Mouse (Mus musculus) hindbrain, embryonic 15.5 days (tissue): ENCODE measurements around the gene Gtf2e1. TPM values are rescaled to one million over a fixed set of nuclear protein-coding genes. Genes with fewer than 3 reads are reported as not detected.

Experiments
- ATAC-seq: fragments of 200-750 bp; cut with Nextera tagmentation; 2 replicates; pipeline ENCODE4 v1.8.0; 2017; ENCODE audit warnings: low read depth, moderate number of reproducible peaks, moderate TSS enrichment; ENCODE audit not compliant: low FRiP score
- H3K27ac ChIP-seq: fragments of 300-500 bp; sonication (generic); replicated peaks from 2 replicates; pipeline ENCODE4 v1.5.1; 2015; ENCODE audit warnings: mild to moderate bottlenecking, inconsistent platforms
- H3K27me3 ChIP-seq: fragments of 300-500 bp; sonication (generic); 2 replicates; pipeline ENCODE4 v1.6.1; 2015; ENCODE audit warnings: control low read depth, inconsistent platforms
- H3K36me3 ChIP-seq: fragments of 300-500 bp; sonication (generic); 2 replicates; pipeline ENCODE4 v1.6.1; 2015; ENCODE audit warnings: control low read depth, inconsistent platforms
- H3K4me1 ChIP-seq: fragments of 300-500 bp; sonication (generic); replicated peaks from 2 replicates; pipeline ENCODE4 v1.6.1; 2015; ENCODE audit warnings: control low read depth, inconsistent platforms
- H3K4me2 ChIP-seq: fragments of 300-500 bp; sonication (generic); 2 replicates; pipeline ENCODE4 v1.6.1; 2015; ENCODE audit warnings: moderate library complexity, mild to moderate bottlenecking, inconsistent platforms
- H3K4me3 ChIP-seq: fragments of 300-500 bp; sonication (generic); 2 replicates; pipeline ENCODE4 v1.5.1; 2015; ENCODE audit warnings: mild to moderate bottlenecking, inconsistent platforms
- H3K9ac ChIP-seq: fragments of 300-500 bp; sonication (generic); 2 replicates; pipeline ENCODE4 v1.6.1; 2015; ENCODE audit warnings: inconsistent platforms
- H3K9me3 ChIP-seq: fragments of 300-500 bp; sonication (generic); 2 replicates; pipeline ENCODE4 v1.6.1; 2016; ENCODE audit warnings: control low read depth, inconsistent platforms
- WGBS: fragments of 180-500 bp; shearing (Covaris S2); methylation state at CpG from one replicate; pipeline ENCODE4 v1.1.7; 2015; 5-methylcytosine and 5-hydroxymethylcytosine counted together
- polyA plus RNA-seq: library from polyadenylated mRNA; unstranded; fragments of >200 nt; fragmentation: Nextera tagmentation; extraction: Ambion mirVana; gene quantifications from 2 replicates; pipeline ENCODE4 v1.2.1, GENCODE M21; 2015

The Gtf2e1 gene
- polyA plus RNA-seq, 1 experiment from 2014 or later = 28.7 TPM

GRCm38 (mm10) chr16:37572117-37572754 is 32.6 kb upstream of the Gtf2e1 start:
- no peak for ATAC-seq
- WGBS = 91% methylated on average over 12 of the region's 12 CpGs
- Histone ChIP-seq H3K27me3 (no peaks in the 10 kb centered on the region), H3K9ac (no peak overlapping the region), H3K9me3 (no peaks in the 10 kb centered on the region), H3K4me1 (no peaks in the 10 kb centered on the region), H3K4me2 (no peak overlapping the region), H3K36me3 (peaks cover 5% of the 10 kb centered on the region; the same call in 1 of the 2 replicates), H3K4me3 (no peak overlapping the region), H3K27ac (no peak overlapping the region)

GRCm38 (mm10) chr16:37571554-37571953 is 32.0 kb upstream of the Gtf2e1 start:
- Histone ChIP-seq H3K4me1 (no peaks in the 10 kb centered on the region), H3K4me2 (no peak overlapping the region), H3K9me3 (no peaks in the 10 kb centered on the region), H3K36me3 (peaks cover 5% of the 10 kb centered on the region; the same call in 1 of the 2 replicates), H3K27ac (no peak overlapping the region), H3K27me3 (no peaks in the 10 kb centered on the region), H3K4me3 (no peak overlapping the region), H3K9ac (no peak overlapping the region)
- no peak for ATAC-seq
- 75% methylated on average over 3 of the region's 3 CpGs for WGBS

GRCm38 (mm10) chr16:37567113-37568050 is 27.8 kb upstream of the Gtf2e1 start:
- H3K27ac ChIP-seq = no peak overlapping the region
- WGBS = 82% methylated on average over 12 of the region's 12 CpGs
- H3K9me3 ChIP-seq = no peaks in the 10 kb centered on the region
- H3K4me2 ChIP-seq = no peak overlapping the region
- no peaks in the 10 kb centered on the region; the same call in 1 of the 2 replicates for H3K36me3 ChIP-seq
- H3K27me3 ChIP-seq = no peaks in the 10 kb centered on the region
- no peak for ATAC-seq
- no peaks in the 10 kb centered on the region for H3K4me1 ChIP-seq
- no peak overlapping the region for H3K9ac ChIP-seq
- no peak overlapping the region for H3K4me3 ChIP-seq

- WGBS = 71% methylated on average over 6 of the region's 6 CpGs
- Histone ChIP-seq H3K9ac (no peak overlapping the region), H3K27me3 (no peaks in the 10 kb centered on the region), H3K4me3 (no peak overlapping the region), H3K4me1 (no peaks in the 10 kb centered on the region), H3K4me2 (no peak overlapping the region), H3K9me3 (no peaks in the 10 kb centered on the region), H3K36me3 (no peaks in the 10 kb centered on the region), H3K27ac (no peak overlapping the region)
- ATAC-seq = no peak
These were observed 26.5 kb upstream of the Gtf2e1 start for GRCm38 (mm10) chr16:37566107-37566506.

- no peak overlapping the region for H3K4me3 ChIP-seq
- H3K4me1 ChIP-seq = no peaks in the 10 kb centered on the region
- no peaks in the 10 kb centered on the region for H3K9me3 ChIP-seq
- H3K9ac ChIP-seq = no peak overlapping the region
- H3K27ac ChIP-seq = no peak overlapping the region
- no peaks in the 10 kb centered on the region for H3K36me3 ChIP-seq
- 87% methylated on average over 1 of the region's 1 CpGs for WGBS
- H3K27me3 ChIP-seq = no peaks in the 10 kb centered on the region
- ATAC-seq = no peak
- no peak overlapping the region for H3K4me2 ChIP-seq
These were observed 25.5 kb upstream of the Gtf2e1 start for GRCm38 (mm10) chr16:37565117-37565516.

GRCm38 (mm10) chr16:37562961-37563360 is 23.4 kb upstream of the Gtf2e1 start:
- H3K9me3 ChIP-seq = no peaks in the 10 kb centered on the region
- no peak overlapping the region for H3K4me2 ChIP-seq
- 81% methylated on average over 5 of the region's 5 CpGs for WGBS
- no peak overlapping the region for H3K27ac ChIP-seq
- H3K9ac ChIP-seq = no peak overlapping the region
- ATAC-seq = no peak
- no peaks in the 10 kb centered on the region for H3K4me1 ChIP-seq
- H3K27me3 ChIP-seq = no peaks in the 10 kb centered on the region
- peaks cover 8% of the 10 kb centered on the region; the same call in 1 of the 2 replicates for H3K36me3 ChIP-seq
- H3K4me3 ChIP-seq = no peak overlapping the region

- Histone ChIP-seq H3K4me1 (no peaks in the 10 kb centered on the region), H3K4me3 (no peak overlapping the region), H3K27ac (no peak overlapping the region), H3K9me3 (no peaks in the 10 kb centered on the region), H3K9ac (no peak overlapping the region), H3K27me3 (no peaks in the 10 kb centered on the region), H3K4me2 (no peak overlapping the region), H3K36me3 (peaks cover 13% of the 10 kb centered on the region)
- ATAC-seq = no peak
- WGBS = 65% methylated on average over 6 of the region's 6 CpGs
These were observed 22.8 kb upstream of the Gtf2e1 start for GRCm38 (mm10) chr16:37562414-37562813.

DNA sequence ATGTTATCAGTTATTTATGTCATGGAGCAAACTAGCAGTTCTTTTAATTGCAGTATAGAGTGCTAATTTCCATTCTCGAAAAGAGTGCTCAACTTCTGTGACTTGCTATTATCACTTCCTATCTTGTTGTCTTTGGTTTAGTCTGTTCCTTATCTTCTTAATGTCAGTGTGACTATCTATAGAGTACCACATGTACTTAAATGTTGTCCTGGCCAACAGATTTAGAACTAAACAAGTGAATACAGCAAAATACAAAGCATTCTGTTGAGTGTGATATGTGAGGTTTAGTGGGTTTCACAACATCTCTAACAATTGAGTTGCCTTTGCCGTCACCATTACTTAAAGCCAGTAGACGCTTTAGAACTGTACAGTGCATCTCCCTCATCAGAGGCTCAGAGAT is 13.2 kb upstream of the Gtf2e1 start:
- 96% methylated on average over 3 of the region's 3 CpGs for WGBS
- Histone ChIP-seq H3K27me3 (no peaks in the 10 kb centered on the region), H3K4me3 (no peak overlapping the region), H3K9me3 (no peaks in the 10 kb centered on the region), H3K27ac (no peak overlapping the region), H3K9ac (no peak overlapping the region), H3K36me3 (peaks cover 11% of the 10 kb centered on the region), H3K4me1 (0 out of 2 replicates have a peak, but pooled peaks cover 3% of the 10 kb centered on the region), H3K4me2 (no peak overlapping the region)
- no peak for ATAC-seq

DNA sequence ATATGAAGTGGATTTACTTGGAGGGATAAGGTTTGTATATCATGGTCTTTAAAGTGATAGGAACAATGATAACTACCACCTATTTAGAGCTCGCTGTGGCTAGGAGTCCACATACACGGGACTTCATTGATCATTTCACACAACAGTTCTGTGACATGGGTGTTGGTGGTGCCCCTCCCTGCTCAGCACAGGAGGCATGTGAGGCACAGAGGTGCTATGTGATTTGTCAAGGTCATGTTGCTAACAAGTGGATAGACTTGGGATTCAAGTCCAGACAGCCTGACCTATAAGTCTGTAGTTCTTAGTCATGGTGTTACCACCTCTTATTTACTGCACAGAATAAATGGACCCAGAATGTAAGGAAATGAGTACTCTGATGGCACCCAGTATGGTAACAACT is 11.4 kb upstream of the Gtf2e1 start:
- WGBS = 78% methylated on average over 2 of the region's 2 CpGs
- ATAC-seq = no peak
- Histone ChIP-seq H3K4me1 (0 out of 2 replicates have a peak, but pooled peaks cover 3% of the 10 kb centered on the region), H3K27ac (no peak overlapping the region), H3K4me3 (no peak overlapping the region), H3K36me3 (no peaks in the 10 kb centered on the region), H3K27me3 (no peaks in the 10 kb centered on the region), H3K9me3 (no peaks in the 10 kb centered on the region), H3K9ac (no peak overlapping the region), H3K4me2 (no peak overlapping the region)

DNA sequence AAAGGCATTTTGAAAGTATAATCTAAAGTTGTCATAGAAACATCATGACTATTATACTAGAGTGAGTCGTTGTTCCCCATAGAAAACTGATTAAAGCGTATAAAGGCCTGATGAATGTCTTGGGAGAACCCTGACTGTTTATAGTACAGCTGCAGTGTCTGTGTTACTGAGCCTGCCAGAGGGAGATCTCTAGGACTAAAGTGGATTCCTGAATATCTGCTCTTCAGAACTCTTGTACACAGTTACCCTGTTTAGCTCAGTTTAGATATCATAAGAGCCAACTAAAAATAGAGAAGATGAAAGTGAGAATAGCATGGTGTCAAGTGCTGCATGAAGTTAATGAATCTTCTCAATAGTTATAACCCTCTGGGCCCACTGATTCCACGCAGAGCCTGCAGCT is 10.7 kb upstream of the Gtf2e1 start:
- Histone ChIP-seq H3K36me3 (no peaks in the 10 kb centered on the region), H3K27me3 (no peaks in the 10 kb centered on the region), H3K4me1 (0 out of 2 replicates have a peak, but pooled peaks cover 3% of the 10 kb centered on the region), H3K4me3 (no peak overlapping the region), H3K27ac (no peak overlapping the region), H3K4me2 (no peak overlapping the region), H3K9me3 (no peaks in the 10 kb centered on the region), H3K9ac (no peak overlapping the region)
- WGBS = 28% methylated on average over 3 of the region's 3 CpGs
- ATAC-seq = no peak

DNA sequence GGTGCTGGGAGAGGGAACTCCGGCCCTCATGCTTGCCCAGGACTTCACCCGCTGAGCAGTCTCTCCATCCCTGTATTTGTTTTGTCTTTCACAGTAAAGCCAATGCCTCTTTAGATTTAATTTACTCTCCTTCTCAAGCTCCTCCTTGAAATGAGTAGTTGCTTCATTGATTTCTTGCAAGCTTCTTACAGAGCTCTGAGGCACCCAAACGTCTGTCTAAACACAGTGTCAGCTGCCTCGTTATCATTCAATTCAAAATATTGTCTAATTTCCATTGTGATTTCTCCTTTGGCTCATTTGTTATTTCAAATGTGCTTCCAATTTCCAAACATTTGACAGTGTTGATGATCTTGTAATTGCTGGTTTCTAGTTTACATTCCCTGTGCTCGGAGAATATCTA is 6.7 kb upstream of the Gtf2e1 start:
- 64% methylated on average over 5 of the region's 5 CpGs for WGBS
- Histone ChIP-seq H3K9ac (no peak overlapping the region), H3K9me3 (no peaks in the 10 kb centered on the region), H3K4me3 (no peak overlapping the region), H3K27me3 (no peaks in the 10 kb centered on the region), H3K36me3 (no peaks in the 10 kb centered on the region), H3K4me1 (0 out of 2 replicates have a peak, but pooled peaks cover 3% of the 10 kb centered on the region), H3K27ac (0 out of 2 replicates have a peak overlapping the region, but pooled peaks have one; percentile 10), H3K4me2 (no peak overlapping the region)
- ATAC-seq = no peak

DNA sequence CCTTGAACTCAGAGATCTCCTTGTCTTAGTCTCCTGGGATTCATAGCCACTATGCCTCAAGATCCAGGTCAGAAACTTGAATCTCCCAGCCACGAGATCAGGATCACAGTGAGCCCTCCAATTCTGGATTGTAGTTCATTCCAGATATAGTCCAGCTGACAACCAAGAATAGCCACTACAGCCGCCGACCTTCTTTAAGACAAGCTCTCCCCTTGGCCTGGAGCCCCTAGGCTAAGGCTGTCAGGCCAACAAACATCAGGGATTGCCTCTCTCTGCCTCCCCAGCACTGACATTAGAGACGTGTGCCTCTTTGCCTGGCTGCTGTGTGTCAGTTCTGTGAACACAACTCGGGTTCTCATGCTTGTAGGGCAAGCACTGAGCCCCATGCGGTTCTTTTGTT is 1.2 kb upstream of the Gtf2e1 start:
- Histone ChIP-seq H3K27me3 (no peaks in the 10 kb centered on the region), H3K4me1 (peaks cover 27% of the 10 kb centered on the region), H3K9ac (no peak overlapping the region), H3K36me3 (no peaks in the 10 kb centered on the region), H3K9me3 (no peaks in the 10 kb centered on the region), H3K4me3 (no peak overlapping the region), H3K4me2 (peak overlapping the region; percentile 69), H3K27ac (no peak overlapping the region)
- ATAC-seq = no peak
- 81% methylated on average over 6 of the region's 6 CpGs for WGBS
